Mouse (Mus musculus): ENCODE measurements at regions not wholly inside any gene's neighbourhood (a gene's known extent, or its start where the extent isn't known, plus 50 kb on each side); places are given as distances from the start of the nearest gene placed in this dataset.

GRCm38 (mm10) chr1:120762921-120763595 is 160.8 kb downstream of the En1 start:
- no peak overlapping the region for H3K9ac ChIP-seq
- no peaks in the 10 kb centered on the region for H3K36me3 ChIP-seq
- H3K4me3 ChIP-seq (replicated peaks) = no peak overlapping the region
- ATAC-seq = no peak
- no peak overlapping the region for H3K4me2 ChIP-seq (replicated peaks)
- H3K4me1 ChIP-seq (replicated peaks) = no peaks in the 10 kb centered on the region
- H3K27me3 ChIP-seq (replicated peaks) = no peaks in the 10 kb centered on the region
- WGBS = 82% methylated on average over 4 of the region's 4 CpGs
- H3K27ac ChIP-seq = no peak overlapping the region
- no peaks in the 10 kb centered on the region for H3K9me3 ChIP-seq

GRCm38 (mm10) chr1:120767054-120767453 is 164.8 kb downstream of the En1 start:
- H3K4me1 ChIP-seq (replicated peaks) = no peaks in the 10 kb centered on the region
- no peak overlapping the region for H3K4me2 ChIP-seq (replicated peaks)
- 59% methylated on average over 2 of the region's 2 CpGs for WGBS
- H3K36me3 ChIP-seq = no peaks in the 10 kb centered on the region
- H3K4me3 ChIP-seq (replicated peaks) = no peak overlapping the region
- no peaks in the 10 kb centered on the region for H3K27me3 ChIP-seq (replicated peaks)
- no peaks in the 10 kb centered on the region for H3K9me3 ChIP-seq
- no peak for ATAC-seq
- H3K9ac ChIP-seq = no peak overlapping the region
- H3K27ac ChIP-seq = no peak overlapping the region

- Histone ChIP-seq H3K9ac (no peak overlapping the region), H3K9me3 (no peaks in the 10 kb centered on the region), H3K27ac (no peak overlapping the region), H3K27me3 (replicated peaks) (no peaks in the 10 kb centered on the region), H3K36me3 (no peaks in the 10 kb centered on the region), H3K4me1 (replicated peaks) (no peaks in the 10 kb centered on the region), H3K4me2 (replicated peaks) (no peak overlapping the region), H3K4me3 (replicated peaks) (no peak overlapping the region)
- ATAC-seq = no peak
- WGBS = 18% methylated on average over 2 of the region's 2 CpGs
Measured at GRCm38 (mm10) chr1:120771269-120771668, 169.1 kb downstream of the En1 start.

- H3K36me3 ChIP-seq = no peaks in the 10 kb centered on the region
- H3K4me1 ChIP-seq (replicated peaks) = no peaks in the 10 kb centered on the region
- H3K27me3 ChIP-seq (replicated peaks) = no peaks in the 10 kb centered on the region
- H3K9ac ChIP-seq = no peak overlapping the region
- WGBS = 68% methylated on average over 2 of the region's 2 CpGs
- ATAC-seq = no peak
- no peak overlapping the region for H3K4me3 ChIP-seq (replicated peaks)
- H3K27ac ChIP-seq = no peak overlapping the region
- H3K9me3 ChIP-seq = no peaks in the 10 kb centered on the region
- H3K4me2 ChIP-seq (replicated peaks) = no peak overlapping the region
Measured at GRCm38 (mm10) chr1:120776906-120777305, 174.7 kb downstream of the En1 start.

GRCm38 (mm10) chr1:120777468-120777867 is 175.2 kb downstream of the En1 start:
- H3K27ac ChIP-seq = no peak overlapping the region
- WGBS = 68% methylated on average over 2 of the region's 2 CpGs
- ATAC-seq = no peak
- no peak overlapping the region for H3K4me2 ChIP-seq (replicated peaks)
- no peak overlapping the region for H3K9ac ChIP-seq
- no peak overlapping the region for H3K4me3 ChIP-seq (replicated peaks)
- no peaks in the 10 kb centered on the region for H3K4me1 ChIP-seq (replicated peaks)
- no peaks in the 10 kb centered on the region for H3K27me3 ChIP-seq (replicated peaks)
- H3K9me3 ChIP-seq = no peaks in the 10 kb centered on the region
- H3K36me3 ChIP-seq = no peaks in the 10 kb centered on the region

GRCm38 (mm10) chr1:120795245-120795644 is 193.0 kb downstream of the En1 start:
- WGBS = 68% methylated on average over 14 of the region's 14 CpGs
- Histone ChIP-seq H3K27ac (no peak overlapping the region), H3K36me3 (no peaks in the 10 kb centered on the region), H3K9ac (no peak overlapping the region), H3K9me3 (no peaks in the 10 kb centered on the region), H3K4me1 (replicated peaks) (no peaks in the 10 kb centered on the region), H3K4me2 (replicated peaks) (no peak overlapping the region), H3K27me3 (replicated peaks) (no peaks in the 10 kb centered on the region), H3K4me3 (replicated peaks) (no peak overlapping the region)
- ATAC-seq = no peak

GRCm38 (mm10) chr1:120801248-120801979 is 199.2 kb downstream of the En1 start:
- Histone ChIP-seq H3K9ac (no peak overlapping the region), H3K36me3 (no peaks in the 10 kb centered on the region), H3K27ac (no peak overlapping the region), H3K9me3 (no peaks in the 10 kb centered on the region), H3K4me1 (replicated peaks) (no peaks in the 10 kb centered on the region), H3K27me3 (replicated peaks) (no peaks in the 10 kb centered on the region), H3K4me2 (replicated peaks) (no peak overlapping the region), H3K4me3 (replicated peaks) (no peak overlapping the region)
- WGBS = 32% methylated on average over 5 of the region's 5 CpGs
- ATAC-seq = no peak

- no peak for ATAC-seq
- Histone ChIP-seq H3K9me3 (no peaks in the 10 kb centered on the region), H3K9ac (no peak overlapping the region), H3K27ac (no peak overlapping the region), H3K36me3 (no peaks in the 10 kb centered on the region), H3K4me1 (replicated peaks) (no peaks in the 10 kb centered on the region), H3K4me2 (replicated peaks) (no peak overlapping the region), H3K4me3 (replicated peaks) (no peak overlapping the region), H3K27me3 (replicated peaks) (no peaks in the 10 kb centered on the region)
- 64% methylated on average over 8 of the region's 8 CpGs for WGBS
Measured at GRCm38 (mm10) chr1:120801980-120802364, 199.8 kb downstream of the En1 start.

- no peak overlapping the region for H3K9ac ChIP-seq
- H3K4me3 ChIP-seq (replicated peaks) = no peak overlapping the region
- no peaks in the 10 kb centered on the region for H3K9me3 ChIP-seq
- no peaks in the 10 kb centered on the region for H3K4me1 ChIP-seq (replicated peaks)
- 77% methylated on average over 4 of the region's 4 CpGs for WGBS
- H3K4me2 ChIP-seq (replicated peaks) = no peak overlapping the region
- no peak for ATAC-seq
- H3K27me3 ChIP-seq (replicated peaks) = no peaks in the 10 kb centered on the region
- no peak overlapping the region for H3K27ac ChIP-seq
- no peaks in the 10 kb centered on the region for H3K36me3 ChIP-seq
Measured at GRCm38 (mm10) chr1:120814441-120814840, 212.2 kb downstream of the En1 start.

- Histone ChIP-seq H3K27ac (no peak overlapping the region), H3K36me3 (no peaks in the 10 kb centered on the region), H3K4me1 (replicated peaks) (no peaks in the 10 kb centered on the region), H3K9ac (no peak overlapping the region), H3K9me3 (no peaks in the 10 kb centered on the region), H3K4me3 (replicated peaks) (no peak overlapping the region), H3K4me2 (replicated peaks) (no peak overlapping the region), H3K27me3 (replicated peaks) (no peaks in the 10 kb centered on the region)
- ATAC-seq = no peak
- WGBS = 44% methylated on average over 5 of the region's 5 CpGs
Measured at GRCm38 (mm10) chr1:120816237-120816820, 214.1 kb downstream of the En1 start.

- Histone ChIP-seq H3K4me1 (replicated peaks) (no peaks in the 10 kb centered on the region), H3K27me3 (replicated peaks) (no peaks in the 10 kb centered on the region), H3K27ac (no peak overlapping the region), H3K9me3 (no peaks in the 10 kb centered on the region), H3K9ac (no peak overlapping the region), H3K4me2 (replicated peaks) (no peak overlapping the region), H3K36me3 (no peaks in the 10 kb centered on the region), H3K4me3 (replicated peaks) (no peak overlapping the region)
- 26% methylated on average over 1 of the region's 1 CpGs for WGBS
- ATAC-seq = no peak
Measured at GRCm38 (mm10) chr1:120817563-120817962, 215.3 kb downstream of the En1 start.

- Histone ChIP-seq H3K4me1 (replicated peaks) (no peaks in the 10 kb centered on the region), H3K27me3 (replicated peaks) (no peaks in the 10 kb centered on the region), H3K9me3 (no peaks in the 10 kb centered on the region), H3K36me3 (no peaks in the 10 kb centered on the region), H3K9ac (no peak overlapping the region), H3K4me3 (replicated peaks) (no peak overlapping the region), H3K4me2 (replicated peaks) (no peak overlapping the region), H3K27ac (no peak overlapping the region)
- no peak for ATAC-seq
- 65% methylated on average over 1 of the region's 1 CpGs for WGBS
Measured at GRCm38 (mm10) chr1:120831975-120832374, 229.8 kb downstream of the En1 start.

GRCm38 (mm10) chr1:120842596-120842995 is 240.4 kb downstream of the En1 start:
- Histone ChIP-seq H3K9me3 (no peaks in the 10 kb centered on the region), H3K27ac (no peak overlapping the region), H3K36me3 (no peaks in the 10 kb centered on the region), H3K9ac (no peak overlapping the region), H3K4me1 (replicated peaks) (no peaks in the 10 kb centered on the region), H3K4me2 (replicated peaks) (no peak overlapping the region), H3K4me3 (replicated peaks) (no peak overlapping the region), H3K27me3 (replicated peaks) (no peaks in the 10 kb centered on the region)
- 70% methylated on average over 7 of the region's 7 CpGs for WGBS
- no peak for ATAC-seq
